Mouse (Mus musculus) spleen, adult 12 weeks (tissue): Measurements from ENCODE around the gene Lrpap1.

ENCODE experiments used
- DNase-seq: peaks from one replicate; pipeline ENCODE4 v3.0.0; 2022; ENCODE audit warnings: low spot score

Lrpap1 gene

DNA sequence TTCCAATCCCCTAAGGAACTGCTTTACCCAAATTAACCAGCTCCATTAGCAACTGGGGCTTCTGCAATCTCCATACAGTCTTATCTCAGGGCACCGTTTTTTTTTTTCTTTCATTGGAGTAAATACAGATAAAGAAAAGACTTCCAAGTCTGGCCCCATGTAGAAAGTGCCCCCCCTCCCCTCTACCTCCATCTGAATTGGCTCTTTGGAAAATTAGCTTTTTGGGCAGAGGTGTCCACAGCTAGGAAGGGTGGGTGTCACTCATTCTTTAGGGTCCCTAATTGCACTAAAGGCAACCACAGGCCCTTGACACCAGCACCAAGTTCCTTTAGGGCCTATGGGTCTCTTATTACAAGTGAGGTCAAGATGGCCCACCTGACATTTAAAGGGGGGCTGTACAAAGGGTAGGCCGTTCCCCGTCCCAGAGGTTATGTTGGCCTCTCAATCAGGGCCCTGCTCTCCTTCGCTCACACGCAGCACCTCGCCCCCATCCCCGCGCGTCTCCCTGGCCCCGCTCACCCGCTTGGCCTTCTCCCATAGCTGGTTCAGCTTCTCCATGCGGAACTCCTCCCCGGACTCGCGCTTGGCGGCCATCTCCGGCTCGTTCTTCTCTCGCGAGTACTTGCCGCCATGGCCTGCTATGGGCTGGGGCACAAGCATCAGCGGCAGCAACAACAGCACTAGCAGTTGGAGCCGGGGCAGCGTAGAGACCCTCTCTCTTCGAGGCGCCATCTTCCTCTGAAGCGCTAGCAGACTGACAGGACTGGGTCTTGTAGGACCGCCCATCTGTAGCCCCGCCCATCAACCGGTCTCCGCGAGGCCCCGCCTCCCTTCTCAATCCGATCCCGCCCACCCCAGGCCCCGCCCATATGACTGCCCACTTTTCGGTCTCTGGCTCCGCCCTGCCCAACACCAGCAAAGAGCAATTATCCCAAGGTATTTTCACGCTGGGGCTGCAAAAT is at the start of gene Lrpap1:
TSS of gene Lrpap1 (minus strand) at position 807 of the 962 bp plus-strand sequence.
- peak; percentile 86 for DNase-seq

DNA sequence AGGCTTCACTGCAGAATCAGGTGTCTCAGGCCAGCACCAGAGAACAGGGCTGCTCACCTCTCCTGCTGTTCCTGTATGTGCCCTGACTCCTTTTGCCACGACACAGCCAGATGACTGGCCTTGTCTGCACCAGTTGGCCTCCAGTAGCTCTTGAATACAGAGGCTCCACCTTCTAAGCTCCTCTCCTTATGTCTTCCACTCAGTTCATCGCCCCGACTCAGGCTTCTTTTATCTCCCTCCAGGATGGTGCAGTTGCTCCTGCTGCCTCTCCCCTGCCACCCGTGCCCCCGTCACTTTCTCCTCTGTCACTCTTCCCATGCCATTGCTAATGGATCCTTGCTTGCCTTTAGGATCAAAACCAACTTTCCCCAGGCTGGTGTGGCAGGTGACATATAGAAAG is 44.4 kb upstream of the Lrpap1 start:
- no peak for DNase-seq

DNA sequence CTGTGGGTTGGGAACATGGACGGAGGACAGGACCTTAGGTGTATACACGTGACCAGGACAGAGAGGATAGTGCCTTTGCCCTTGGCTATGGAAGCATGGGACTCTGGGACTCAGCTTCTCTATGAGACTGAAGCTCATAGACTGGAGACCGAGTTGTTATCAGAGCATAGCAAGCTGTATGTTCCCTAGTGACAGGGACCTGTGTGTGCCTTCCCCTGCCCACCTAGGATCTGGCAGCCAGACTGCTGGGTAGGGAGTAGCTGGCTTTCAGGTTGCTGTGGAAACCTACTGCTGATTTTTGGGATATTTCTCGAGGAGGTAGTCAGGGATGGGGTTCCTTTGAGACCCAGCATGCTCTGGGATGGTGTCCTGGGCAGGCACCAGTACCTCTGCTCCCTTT is 44.0 kb upstream of the Lrpap1 start:
- DNase-seq: no peak

DNA sequence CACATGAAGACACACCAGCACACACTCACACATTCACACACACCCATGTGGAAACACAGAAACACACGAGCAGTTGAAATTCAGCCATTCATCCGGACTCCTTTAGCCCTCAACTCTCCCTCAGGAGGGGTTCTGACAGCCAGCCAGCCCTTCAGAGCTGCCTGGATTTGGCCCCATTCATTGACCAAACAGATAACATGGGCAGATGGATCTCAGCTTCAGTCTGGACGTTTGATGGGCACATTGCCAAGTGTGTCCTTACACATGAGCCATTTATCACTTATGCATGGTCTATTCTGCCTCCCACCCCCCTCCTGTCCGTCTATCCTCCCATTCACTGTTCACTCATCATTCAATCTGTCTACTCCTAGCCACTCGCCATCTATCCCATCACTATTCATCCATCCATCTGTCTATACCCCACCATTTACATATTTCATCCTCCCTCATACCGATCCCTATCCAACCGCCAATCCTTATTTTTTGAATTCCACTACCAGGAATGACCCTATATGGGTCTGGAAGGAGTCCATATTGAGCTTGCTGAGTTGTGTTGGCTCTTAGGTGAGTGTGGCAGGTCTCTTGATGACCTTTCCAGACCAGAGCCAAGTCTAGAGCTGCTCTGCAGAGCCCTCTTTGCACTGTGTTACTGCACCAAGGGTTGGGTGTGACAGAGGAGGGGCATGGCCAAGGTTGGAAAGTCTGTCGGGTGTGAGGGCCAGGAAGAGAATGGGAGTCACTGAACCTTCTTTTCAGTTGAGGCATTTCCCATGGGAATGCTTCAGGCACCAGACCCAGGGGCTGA is 42.6 kb upstream of the Lrpap1 start:
- DNase-seq: no peak

DNA sequence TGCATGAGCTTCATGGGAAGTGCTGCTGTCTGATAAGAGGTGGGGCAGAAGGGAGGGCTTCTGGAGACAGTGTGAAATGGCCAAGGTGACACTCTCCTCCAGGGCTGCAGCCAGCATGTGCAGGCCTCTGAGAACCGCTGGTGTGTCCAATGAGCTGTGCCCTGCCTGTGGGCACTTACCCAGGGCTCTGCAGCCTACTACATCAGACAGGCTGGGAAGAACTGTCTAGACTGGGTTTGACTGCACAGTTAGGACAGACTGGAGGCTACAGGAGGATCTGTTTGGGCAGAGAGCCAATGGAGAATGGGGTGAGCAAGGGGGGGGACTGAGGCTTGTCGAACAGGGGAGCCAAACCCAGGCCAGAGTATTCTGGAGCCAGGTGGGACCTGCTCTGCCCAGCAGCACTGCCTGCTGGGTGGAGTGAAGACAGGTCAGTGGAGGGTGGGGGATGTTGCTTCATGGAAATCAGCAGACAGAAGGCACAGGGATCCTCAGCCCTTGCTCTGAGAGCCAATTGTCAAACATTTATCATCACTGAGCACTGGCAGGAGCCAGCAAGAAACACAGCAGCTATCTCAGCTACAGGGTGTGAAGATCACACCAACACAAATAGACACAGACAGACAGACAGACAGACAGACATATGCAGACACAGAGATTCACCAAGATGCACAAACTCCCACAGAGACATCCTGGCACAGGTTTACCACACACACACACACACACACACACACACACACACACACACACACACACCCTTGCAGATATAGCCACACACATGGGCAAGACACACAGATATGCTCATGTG is 41.8 kb upstream of the Lrpap1 start:
- DNase-seq: no peak

DNA sequence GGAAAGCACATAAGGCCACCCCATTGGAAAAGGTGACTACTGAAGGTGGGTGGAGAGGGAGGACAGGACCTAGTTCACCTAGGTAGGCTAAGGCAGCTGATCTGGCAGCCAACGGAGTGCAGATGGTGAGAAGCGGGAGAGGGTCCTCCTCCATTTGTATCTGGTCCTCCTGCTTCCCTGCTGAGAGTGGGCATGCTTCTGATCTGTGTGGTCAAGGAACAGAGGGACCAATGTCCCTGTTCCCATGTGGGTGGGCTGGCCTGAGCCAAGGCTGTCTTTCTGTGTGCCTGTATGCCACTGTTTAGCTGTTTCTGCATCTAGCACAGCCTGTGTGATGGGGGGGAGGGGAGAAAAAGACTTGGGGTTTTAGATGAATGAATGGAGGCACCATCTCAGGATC is 41.2 kb upstream of the Lrpap1 start:
- DNase-seq: no peak

DNA sequence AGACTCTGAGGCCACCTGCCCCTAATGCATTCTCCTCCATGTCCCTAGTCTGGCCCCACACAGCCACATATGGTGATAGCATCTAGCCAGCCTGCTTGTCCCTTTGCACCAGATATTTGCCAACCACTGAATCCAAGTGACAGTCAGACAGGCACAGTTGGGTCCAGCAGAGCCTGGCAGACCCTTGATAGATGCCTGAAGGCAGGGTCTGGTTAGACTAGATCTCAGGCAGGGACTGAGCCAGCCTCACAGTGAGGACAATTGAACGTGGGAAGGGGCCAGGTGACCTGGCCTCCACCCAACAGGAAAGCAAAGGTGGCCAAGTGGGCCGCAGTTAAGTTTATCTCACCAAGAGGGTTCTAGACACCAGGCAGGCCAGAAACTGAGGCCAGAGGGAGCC is 39.1 kb upstream of the Lrpap1 start:
- no peak for DNase-seq

DNA sequence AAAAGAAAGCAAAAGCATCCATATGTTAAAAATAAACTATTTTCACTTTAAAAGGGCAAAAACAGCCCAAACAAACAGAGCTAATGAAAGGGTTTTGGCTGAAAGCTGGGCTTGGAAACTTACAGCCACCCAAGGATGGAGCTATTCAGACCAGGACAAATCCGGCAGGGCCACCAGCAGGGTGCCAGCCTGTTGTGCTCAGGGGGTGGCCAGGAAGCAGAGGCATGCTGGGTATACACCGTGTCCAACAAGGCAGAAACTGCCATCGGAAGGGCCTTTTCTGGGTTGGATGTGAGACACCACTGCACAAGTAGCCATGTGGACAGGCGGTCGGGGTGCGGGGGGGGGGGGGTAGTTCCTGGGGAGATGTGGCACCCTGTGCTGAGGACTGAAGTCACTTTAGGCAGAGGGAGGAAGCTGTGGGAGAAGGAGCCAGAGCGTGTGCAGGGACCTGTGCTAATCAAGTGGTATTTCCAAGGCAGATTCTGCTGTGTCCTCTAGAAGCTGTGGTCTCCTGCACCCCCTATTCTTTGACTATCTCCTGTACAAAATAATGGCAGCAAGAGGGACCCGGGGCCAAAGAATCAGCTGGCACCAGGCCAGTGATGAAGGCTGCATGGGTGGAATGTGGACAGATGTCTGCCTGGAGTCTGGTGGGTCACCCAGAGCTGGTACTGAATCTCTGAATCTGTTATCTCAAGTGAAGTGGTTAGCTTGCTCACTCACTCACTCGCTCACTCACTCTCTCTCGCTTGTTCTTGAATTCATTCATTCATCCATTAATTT is 38.1 kb upstream of the Lrpap1 start:
- DNase-seq: no peak

DNA sequence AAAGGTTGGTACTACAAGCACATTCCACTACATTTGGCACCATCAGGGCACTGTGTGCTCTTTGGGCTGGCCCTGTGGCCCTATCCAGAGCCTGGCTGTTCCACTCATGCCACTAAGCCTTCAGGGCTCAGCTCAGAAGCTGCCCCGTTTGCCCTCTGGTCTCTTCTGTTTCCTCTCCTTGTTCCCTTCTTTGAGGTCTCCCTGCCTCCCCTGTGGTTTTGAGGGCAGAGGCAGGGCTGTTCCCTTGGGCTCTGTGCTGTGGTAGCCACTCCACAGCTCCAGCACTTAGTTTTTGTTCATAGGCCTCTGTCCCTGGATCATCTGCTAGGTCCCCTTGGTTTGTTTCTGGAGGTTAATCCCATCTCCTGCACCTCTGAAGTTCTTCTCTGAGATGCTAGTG is 37.3 kb upstream of the Lrpap1 start:
- DNase-seq: no peak

DNA sequence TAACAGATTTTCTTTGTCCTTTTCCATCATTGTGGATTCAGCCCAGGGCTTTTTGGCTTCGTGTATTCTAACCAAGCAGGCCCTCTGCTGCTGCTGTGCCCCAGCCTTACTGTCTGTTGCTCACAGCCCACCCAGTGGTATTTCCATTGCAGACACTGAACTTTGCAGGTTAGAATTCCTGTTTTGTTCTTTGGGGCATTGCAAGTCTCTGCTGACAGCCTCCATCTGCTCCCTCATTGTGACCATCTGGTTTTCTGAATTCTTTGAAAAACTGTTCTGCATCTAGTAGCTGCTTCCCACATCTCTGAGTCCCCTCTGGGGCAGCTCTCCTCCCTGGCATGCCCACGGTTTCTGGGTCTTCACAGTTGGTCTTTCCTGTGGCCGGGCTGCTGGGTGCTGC is 35.8 kb upstream of the Lrpap1 start:
- no peak for DNase-seq

DNA sequence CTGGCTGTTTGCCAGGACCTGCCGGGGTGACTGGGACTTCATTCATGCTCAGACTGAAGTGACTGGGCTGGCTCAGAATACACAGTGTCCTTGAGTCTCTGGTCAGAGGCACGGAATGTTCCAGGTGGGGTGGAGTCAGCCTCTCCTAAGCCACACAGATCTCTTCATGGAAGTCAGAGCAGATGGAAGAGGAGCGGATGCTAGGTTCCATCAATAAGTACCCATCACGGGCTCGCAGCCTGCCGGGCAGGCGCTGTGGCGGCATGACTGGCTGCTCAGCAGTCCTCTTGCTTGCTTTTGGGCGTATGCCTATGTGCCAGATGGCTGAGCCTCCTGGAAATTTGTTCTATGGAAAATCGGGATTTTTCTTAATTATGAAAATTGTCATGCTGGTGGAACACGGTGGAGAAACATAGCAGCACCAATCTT is 32.6 kb upstream of the Lrpap1 start:
- no peak for DNase-seq

DNA sequence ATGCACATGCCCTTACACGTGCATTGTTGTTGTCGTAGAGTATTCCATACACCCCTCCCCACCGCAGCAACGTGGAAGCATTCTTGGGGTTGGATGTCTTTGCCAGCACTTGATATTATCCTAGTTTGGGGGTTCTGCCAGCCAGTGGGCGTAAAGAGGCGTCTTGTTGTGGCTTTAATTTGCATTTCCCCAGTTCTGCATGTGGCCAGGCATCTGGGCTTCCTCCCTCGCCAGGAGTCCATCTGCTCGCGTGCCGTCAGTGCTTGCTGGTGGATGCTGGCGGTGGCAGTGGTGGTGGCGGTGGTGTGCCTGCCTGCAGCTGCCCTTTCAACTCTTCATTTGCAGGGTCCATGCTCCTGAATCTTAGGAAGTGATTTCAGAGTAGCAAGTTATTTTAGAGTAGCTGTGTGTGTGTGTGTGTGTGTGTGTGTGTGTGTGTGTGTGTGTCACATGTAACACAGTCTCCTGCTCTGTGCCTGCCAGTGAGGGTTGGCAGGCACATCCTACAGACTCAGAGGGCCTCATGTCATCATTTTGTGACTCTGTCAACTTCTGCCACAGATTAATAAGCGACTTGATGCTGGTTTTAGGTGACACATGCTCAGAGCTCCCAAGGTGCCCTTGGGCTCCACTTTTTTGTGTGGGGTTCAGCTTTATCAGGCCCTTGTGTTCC is 32.1 kb upstream of the Lrpap1 start:
- no peak for DNase-seq

DNA sequence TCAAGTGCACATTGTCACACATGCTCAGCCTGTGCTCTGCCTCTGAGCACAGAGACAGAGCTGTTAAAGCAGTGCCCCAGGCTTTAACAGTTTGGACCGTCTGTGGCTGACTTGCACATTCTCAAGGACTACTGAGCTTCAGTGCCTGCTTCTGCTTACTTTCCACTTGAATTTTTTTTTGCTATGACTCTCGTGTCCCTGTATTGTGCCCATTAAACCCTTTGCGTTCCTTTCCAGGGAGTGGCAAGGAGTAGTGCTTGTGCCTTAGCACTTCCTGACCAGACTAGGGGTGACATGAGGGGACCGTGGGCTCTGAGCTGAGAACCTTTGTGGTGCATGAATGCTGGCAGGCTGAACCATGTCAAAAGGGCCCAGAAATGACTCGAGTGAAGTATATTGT is 30.3 kb upstream of the Lrpap1 start:
- DNase-seq: no peak

DNA sequence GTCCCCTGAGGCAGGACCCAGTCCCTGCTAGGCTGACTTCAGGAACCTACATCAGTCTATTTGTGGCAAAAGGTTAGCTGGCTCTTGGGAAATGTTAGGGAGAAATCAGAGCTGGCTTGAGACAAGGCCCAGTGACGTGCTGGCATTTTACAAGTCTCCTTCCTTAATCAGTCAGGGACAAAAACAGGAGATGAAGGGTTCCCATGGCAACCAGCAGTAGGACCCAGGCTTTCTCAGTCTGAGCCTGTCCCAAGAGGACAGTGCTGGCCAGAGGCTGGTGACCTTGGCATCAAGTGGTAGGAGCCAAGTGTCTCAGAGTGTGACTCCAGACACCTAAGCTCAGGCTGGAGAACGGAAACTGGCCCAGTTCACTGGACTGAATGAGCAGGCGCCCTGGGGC is 28.7 kb upstream of the Lrpap1 start:
- DNase-seq: no peak

DNA sequence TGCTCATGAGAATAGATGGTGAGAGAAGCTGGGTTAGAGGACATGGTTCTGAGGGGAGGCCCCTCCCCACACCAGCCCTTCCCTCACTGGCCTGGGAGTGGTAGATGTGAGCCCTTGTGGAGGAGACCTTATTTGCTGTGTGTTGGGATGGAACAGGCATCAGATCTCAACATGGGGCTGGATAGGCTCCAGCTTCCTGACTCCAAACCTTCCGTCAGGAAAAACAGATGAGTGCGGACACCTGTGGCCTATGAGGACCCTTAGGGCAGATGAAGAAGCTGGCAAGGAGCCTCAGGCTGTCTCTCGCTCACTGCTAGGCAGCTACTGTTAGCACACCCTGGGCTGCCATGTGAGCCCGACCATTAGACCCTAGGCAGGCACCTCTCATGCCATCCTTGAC is 27.9 kb upstream of the Lrpap1 start:
- no peak for DNase-seq

DNA sequence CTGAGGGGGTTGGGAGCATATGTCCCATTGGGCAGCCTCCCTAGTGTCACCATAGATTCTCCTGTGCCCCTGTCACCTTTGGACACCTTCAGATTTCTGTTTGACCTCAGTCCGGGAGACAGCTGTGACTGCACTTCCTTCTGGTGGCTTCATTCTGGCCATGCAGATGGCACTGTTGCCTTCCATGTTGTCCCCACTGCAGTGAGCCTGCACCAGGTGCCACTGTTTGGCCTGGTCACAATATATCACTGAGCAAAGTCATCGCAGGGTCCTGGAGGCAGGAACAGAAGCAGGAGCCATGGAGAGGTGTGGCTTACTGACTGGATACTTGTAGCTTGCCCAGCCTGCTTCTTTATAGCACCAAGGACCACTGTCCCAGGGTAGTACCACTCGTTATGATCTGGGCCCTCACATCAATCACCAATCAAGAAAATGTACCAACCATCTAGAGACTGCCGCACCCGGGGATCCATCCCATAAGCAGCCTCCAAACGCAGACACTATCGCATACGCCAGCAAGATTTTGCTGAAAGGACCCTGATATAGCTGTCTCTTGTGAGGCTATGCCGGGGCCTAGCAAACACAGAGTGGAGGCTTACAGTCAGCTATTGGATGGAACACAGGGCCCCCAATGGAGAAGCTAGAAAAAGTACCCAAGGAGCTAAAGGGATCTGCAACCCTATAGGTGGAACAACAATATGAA is 26.9 kb upstream of the Lrpap1 start:
- DNase-seq: no peak

DNA sequence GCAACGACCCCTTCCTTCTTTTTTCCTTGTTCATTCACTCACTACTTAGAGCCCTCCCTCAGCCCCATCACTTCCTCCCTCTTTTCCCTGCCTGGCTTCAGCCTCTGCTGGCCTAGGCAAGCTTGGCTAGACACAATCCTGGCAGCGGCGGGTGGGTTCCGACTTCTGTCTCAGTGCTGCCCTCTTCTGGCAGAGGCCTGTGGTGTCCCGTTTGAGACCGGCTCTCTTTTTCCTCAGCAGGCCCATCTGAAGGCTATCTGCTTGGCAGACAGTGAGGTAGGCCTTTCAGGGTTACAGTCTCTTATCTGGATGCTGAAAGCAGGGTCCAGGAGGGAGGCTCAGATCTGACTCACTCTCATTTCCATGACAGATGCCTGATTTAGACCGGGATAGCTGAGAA is 26.2 kb upstream of the Lrpap1 start:
- peak; percentile 35 for DNase-seq

DNA sequence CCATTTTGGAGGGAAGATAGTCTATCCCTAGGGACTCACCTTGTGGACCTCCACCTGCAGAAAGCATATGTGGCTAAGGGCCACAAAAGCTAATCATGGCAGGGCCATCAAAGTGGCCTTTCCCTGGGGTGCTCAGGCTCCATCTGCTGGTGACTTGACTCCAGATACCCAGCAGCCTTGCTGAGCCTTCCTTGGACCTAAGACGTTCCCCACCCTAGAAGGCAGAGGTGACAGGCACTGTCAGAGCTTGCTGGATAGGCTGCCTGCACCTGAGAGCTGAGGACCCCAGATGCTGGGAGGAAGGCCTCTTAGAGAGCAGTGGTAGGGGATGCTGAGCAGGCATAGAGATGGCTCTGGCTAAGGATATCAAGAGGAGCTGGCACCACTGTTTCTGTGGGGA is 25.7 kb upstream of the Lrpap1 start:
- DNase-seq: no peak

DNA sequence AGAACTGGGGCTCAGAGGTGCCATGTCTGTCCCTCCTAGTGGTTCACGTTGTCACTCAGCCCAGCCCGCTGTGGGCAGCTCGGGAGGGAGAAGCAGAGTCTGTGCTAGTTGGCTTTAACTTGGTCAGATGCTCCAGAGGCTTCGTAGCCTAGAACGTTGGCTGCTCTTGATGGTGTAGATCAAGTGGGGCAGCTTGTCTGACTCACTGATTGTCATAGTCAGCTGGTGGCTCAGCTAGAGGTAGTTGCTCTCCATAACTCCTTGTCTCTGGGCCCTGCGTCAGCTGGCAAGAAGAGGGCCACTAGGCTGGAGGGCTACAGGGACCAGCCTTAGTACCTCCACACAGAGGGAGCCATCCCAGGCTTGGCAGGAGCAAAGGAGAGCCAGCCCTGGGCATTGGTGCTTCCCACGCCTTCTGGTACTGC is 24.2 kb upstream of the Lrpap1 start:
- no peak for DNase-seq

DNA sequence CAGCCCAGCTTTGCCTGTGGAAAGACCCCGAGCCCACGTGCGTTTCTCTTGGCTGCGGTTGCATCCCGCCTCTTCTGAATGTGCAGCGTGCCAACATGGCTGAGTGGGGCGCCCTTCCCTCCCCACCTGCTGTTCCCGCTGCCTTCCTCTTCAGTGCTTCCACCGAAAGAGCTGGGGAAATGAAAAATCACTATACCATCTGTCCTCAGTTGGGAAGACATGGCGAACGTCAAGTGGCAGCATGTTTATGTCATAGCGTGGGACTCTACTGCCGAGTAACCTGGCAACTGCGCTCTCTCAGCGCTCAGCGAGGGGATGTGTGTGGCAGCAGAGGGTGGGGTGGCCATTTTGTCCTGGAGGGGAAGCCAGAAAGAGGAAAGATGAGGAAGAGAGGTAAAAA is 23.6 kb upstream of the Lrpap1 start:
- DNase-seq: no peak
